Mouse (Mus musculus): ENCODE measurements around the gene Epha2.

- TF ChIP-seq POLR2A (IDR thresholded peaks at IDR 0.05; ENCODE audit: extremely low read depth, insufficient read depth, low read length) (no peak), CTCF (IDR thresholded peaks at IDR 0.05; ENCODE audit: low read depth, low read length) (no peak)
Measured at GRCm38 (mm10) chr4:141352986-141353385, 51.9 kb downstream of the Epha2 start.
